Mouse (Mus musculus): ENCODE measurements at regions not wholly inside any gene's neighbourhood (a gene's known extent, or its start where the extent isn't known, plus 50 kb on each side); places are given as distances from the start of the nearest gene placed in this dataset.

GRCm38 (mm10) chr12:46378914-46379313 is 439.8 kb downstream of the Nova1 start:
- no peak overlapping the region for H3K4me2 ChIP-seq (ENCODE audit: low read depth)
- no peak for TF ChIP-seq CTCF (IDR thresholded peaks at IDR 0.05; ENCODE audit: low read depth)
- no peak for TF ChIP-seq EP300 (IDR thresholded peaks at IDR 0.05; ENCODE audit: low read depth)
- no peaks in the 10 kb centered on the region for H3K27me3 ChIP-seq (ENCODE audit: control insufficient read depth, insufficient read depth, low read length)
- no peak overlapping the region for H3K9ac ChIP-seq (replicated peaks)
- H3K27ac ChIP-seq = no peak overlapping the region
- ATAC-seq (ENCODE audit: insufficient read depth) (no peak), DNase-seq (ENCODE audit: low read depth in 3 of 3, low spot score in 3 of 3) (no peak)
- H3K36me3 ChIP-seq (replicated peaks; ENCODE audit: control insufficient read depth, insufficient read depth, low read depth) = no peaks in the 10 kb centered on the region
- no peaks in the 10 kb centered on the region for H3K4me1 ChIP-seq (replicated peaks; ENCODE audit: control insufficient read depth in 2 of 2, insufficient read depth in 2 of 2, low read length in 1 of 2)
- H3K4me3 ChIP-seq (ENCODE audit: insufficient read depth in 1 of 2, low read depth in 2 of 2, low read length in 2 of 2) = no peak overlapping the region
- no peaks in the 10 kb centered on the region for H3K9me3 ChIP-seq (ENCODE audit: control insufficient read depth, low read length)

GRCm38 (mm10) chr12:46371747-46372146 is 447.0 kb downstream of the Nova1 start:
- Histone ChIP-seq H3K4me2 (ENCODE audit: low read depth) (no peak overlapping the region), H3K4me1 (replicated peaks; ENCODE audit: control insufficient read depth in 2 of 2, insufficient read depth in 2 of 2, low read length in 1 of 2) (no peaks in the 10 kb centered on the region), H3K27me3 (ENCODE audit: control insufficient read depth, insufficient read depth, low read length) (no peaks in the 10 kb centered on the region), H3K9ac (replicated peaks) (no peak overlapping the region), H3K27ac (no peak overlapping the region), H3K36me3 (replicated peaks; ENCODE audit: control insufficient read depth, insufficient read depth, low read depth) (no peaks in the 10 kb centered on the region), H3K4me3 (ENCODE audit: insufficient read depth in 1 of 2, low read depth in 2 of 2, low read length in 2 of 2) (no peak overlapping the region), H3K9me3 (ENCODE audit: control insufficient read depth, low read length) (no peaks in the 10 kb centered on the region)
- TF ChIP-seq CTCF (IDR thresholded peaks at IDR 0.05; ENCODE audit: low read depth) (no peak), EP300 (IDR thresholded peaks at IDR 0.05; ENCODE audit: low read depth) (no peak)
- DNase-seq (ENCODE audit: low read depth in 3 of 3, low spot score in 3 of 3) (no peak), ATAC-seq (ENCODE audit: insufficient read depth) (no peak)
- 49% methylated on average over 3 of the region's 3 CpGs for WGBS (ENCODE audit: insufficient replicate concordance)

- 52% methylated on average over 1 of the region's 1 CpGs for WGBS (ENCODE audit: insufficient replicate concordance)
- no peaks in the 10 kb centered on the region for H3K27me3 ChIP-seq (ENCODE audit: control insufficient read depth, insufficient read depth, low read length)
- no peaks in the 10 kb centered on the region for H3K9me3 ChIP-seq (ENCODE audit: control insufficient read depth, low read length)
- H3K4me2 ChIP-seq (ENCODE audit: low read depth) = no peak overlapping the region
- no peak overlapping the region for H3K9ac ChIP-seq (replicated peaks)
- TF ChIP-seq CTCF (IDR thresholded peaks at IDR 0.05; ENCODE audit: low read depth) = no peak
- DNase-seq (ENCODE audit: low read depth in 3 of 3, low spot score in 3 of 3) (no peak), ATAC-seq (ENCODE audit: insufficient read depth) (no peak)
- H3K4me3 ChIP-seq (ENCODE audit: insufficient read depth in 1 of 2, low read depth in 2 of 2, low read length in 2 of 2) = no peak overlapping the region
- no peak overlapping the region for H3K27ac ChIP-seq
- no peaks in the 10 kb centered on the region for H3K36me3 ChIP-seq (replicated peaks; ENCODE audit: control insufficient read depth, insufficient read depth, low read depth)
- H3K4me1 ChIP-seq (replicated peaks; ENCODE audit: control insufficient read depth in 2 of 2, insufficient read depth in 2 of 2, low read length in 1 of 2) = no peaks in the 10 kb centered on the region
Observed at GRCm38 (mm10) chr12:46333376-46333775, 485.4 kb downstream of the Nova1 start.

GRCm38 (mm10) chr12:46327865-46328264 is 490.9 kb downstream of the Nova1 start:
- WGBS (ENCODE audit: insufficient replicate concordance) = 55% methylated on average over 1 of the region's 1 CpGs
- H3K27me3 ChIP-seq (ENCODE audit: control insufficient read depth, insufficient read depth, low read length) = no peaks in the 10 kb centered on the region
- no peak overlapping the region for H3K4me3 ChIP-seq (ENCODE audit: insufficient read depth in 1 of 2, low read depth in 2 of 2, low read length in 2 of 2)
- no peaks in the 10 kb centered on the region for H3K36me3 ChIP-seq (replicated peaks; ENCODE audit: control insufficient read depth, insufficient read depth, low read depth)
- no peak for ATAC-seq (ENCODE audit: insufficient read depth)
- H3K4me2 ChIP-seq (ENCODE audit: low read depth) = no peak overlapping the region
- no peak overlapping the region for H3K9ac ChIP-seq (replicated peaks)
- DNase-seq (ENCODE audit: low read depth in 3 of 3, low spot score in 3 of 3) = no peak
- no peaks in the 10 kb centered on the region for H3K4me1 ChIP-seq (replicated peaks; ENCODE audit: control insufficient read depth in 2 of 2, insufficient read depth in 2 of 2, low read length in 1 of 2)
- TF ChIP-seq CTCF (IDR thresholded peaks at IDR 0.05; ENCODE audit: low read depth) (no peak), EP300 (IDR thresholded peaks at IDR 0.05; ENCODE audit: low read depth) (no peak)
- H3K9me3 ChIP-seq (ENCODE audit: control insufficient read depth, low read length) = no peaks in the 10 kb centered on the region
- H3K27ac ChIP-seq = no peak overlapping the region

GRCm38 (mm10) chr12:46323276-46323675 is 495.5 kb downstream of the Nova1 start:
- no peak overlapping the region for H3K4me3 ChIP-seq (ENCODE audit: insufficient read depth in 1 of 2, low read depth in 2 of 2, low read length in 2 of 2)
- no peaks in the 10 kb centered on the region for H3K4me1 ChIP-seq (replicated peaks; ENCODE audit: control insufficient read depth in 2 of 2, insufficient read depth in 2 of 2, low read length in 1 of 2)
- H3K4me2 ChIP-seq (ENCODE audit: low read depth) = no peak overlapping the region
- no peak overlapping the region for H3K9ac ChIP-seq (replicated peaks)
- H3K36me3 ChIP-seq (replicated peaks; ENCODE audit: control insufficient read depth, insufficient read depth, low read depth) = no peaks in the 10 kb centered on the region
- H3K9me3 ChIP-seq (ENCODE audit: control insufficient read depth, low read length) = no peaks in the 10 kb centered on the region
- WGBS (ENCODE audit: insufficient replicate concordance) = 35% methylated on average over 3 of the region's 3 CpGs
- DNase-seq (ENCODE audit: low read depth in 3 of 3, low spot score in 3 of 3) (no peak), ATAC-seq (ENCODE audit: insufficient read depth) (no peak)
- no peak overlapping the region for H3K27ac ChIP-seq
- TF ChIP-seq EP300 (IDR thresholded peaks at IDR 0.05; ENCODE audit: low read depth) (no peak), CTCF (IDR thresholded peaks at IDR 0.05; ENCODE audit: low read depth) (no peak)
- H3K27me3 ChIP-seq (ENCODE audit: control insufficient read depth, insufficient read depth, low read length) = no peaks in the 10 kb centered on the region
